Mouse (Mus musculus): ENCODE results near the gene Vps29. TPM values are rescaled to one million over a fixed set of nuclear protein-coding genes. Genes with fewer than 3 reads are reported as not detected.

The Vps29 gene
- polyA plus RNA-seq (2015; fragmentation: Nextera tagmentation; extraction: Ambion mirVana) = 289 and 291 TPM in 2 replicates

DNA sequence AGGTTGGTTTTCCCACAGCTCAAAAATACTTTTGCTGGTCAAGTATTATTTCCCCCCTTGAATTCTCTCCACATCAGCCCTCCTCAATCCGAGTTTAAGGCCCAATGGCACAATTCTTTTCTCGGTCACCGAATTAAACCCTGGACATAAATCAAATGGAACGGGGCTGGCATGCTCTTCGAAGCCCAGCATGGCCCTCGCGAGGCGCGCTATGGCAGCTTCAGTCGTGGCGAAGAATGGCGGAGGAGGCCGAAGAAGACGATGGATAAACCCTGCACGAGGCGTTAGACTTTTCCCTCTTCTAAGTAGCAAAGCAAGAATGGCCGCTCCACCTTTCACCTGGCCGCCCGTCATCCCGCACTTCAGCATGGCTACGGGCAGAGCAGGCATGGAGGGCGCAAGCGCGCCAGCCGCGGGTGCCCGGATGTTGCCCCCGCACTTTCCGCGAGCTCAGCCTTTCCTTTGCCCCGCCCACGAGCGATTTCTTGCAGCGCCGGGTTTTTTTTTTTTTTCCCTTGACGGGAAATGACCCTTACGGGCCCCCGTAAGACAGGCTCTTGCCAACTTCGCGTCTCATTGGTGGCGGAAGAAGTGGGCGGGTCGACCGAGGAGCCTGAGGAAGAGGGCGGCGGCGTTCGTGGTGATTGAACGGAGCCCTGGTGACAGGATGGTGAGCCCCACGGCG is at the start of gene Vps29, which contains the start of gene Rad9b:
Vps29 (plus strand) TSS at position 563 of the 685 bp plus-strand sequence.
Rad9b (minus strand) TSS at position 427 of the 685 bp plus-strand sequence.
- Histone ChIP-seq H3K4me1 (ENCODE audit: control insufficient read depth, insufficient read depth, low read length) (peaks cover 13% of the 10 kb centered on the region), H3K4me2 (ENCODE audit: low read depth, low read length) (peak within 1 kb of the TSS; percentile 76), H3K27me3 (replicated peaks; ENCODE audit: control insufficient read depth, insufficient read depth, low read length) (no peaks in the 10 kb centered on the region), H3K27ac (ENCODE audit: low read length) (peak within 1 kb of the TSS; percentile 78), H3K4me3 (ENCODE audit: low read length) (peak within 1 kb of the TSS; percentile 94), H3K36me3 (ENCODE audit: control insufficient read depth, insufficient read depth, low read length) (no peaks in the 10 kb centered on the region), H3K9ac (ENCODE audit: low read depth, low read length) (peak within 1 kb of the TSS; percentile 93), H3K9me3 (ENCODE audit: control insufficient read depth, low read length) (no peaks in the 10 kb centered on the region)
- peak; percentile 96 for ATAC-seq
- 1% methylated on average over 51 of the region's 51 CpGs for WGBS

DNA sequence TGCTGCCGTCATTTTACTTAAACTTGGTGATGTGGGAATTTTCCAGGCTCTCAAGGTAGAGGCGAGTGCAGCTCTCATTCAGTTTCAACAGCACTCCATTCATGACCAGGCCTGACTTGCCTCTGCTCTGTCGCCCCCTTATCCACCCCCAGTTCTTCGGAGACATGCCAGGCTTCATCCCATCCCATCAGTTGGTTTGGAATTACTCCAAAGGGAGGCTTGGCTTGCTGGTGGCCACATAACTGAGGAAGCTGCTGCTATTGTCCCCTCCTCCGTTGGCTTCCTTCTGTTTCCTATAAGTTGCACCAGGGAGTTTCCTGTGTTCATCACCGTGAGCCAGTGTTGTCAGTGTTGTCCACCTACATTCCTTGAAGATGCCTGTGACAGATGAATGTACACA is 49.6 kb upstream of the Vps29 start:
- Histone ChIP-seq H3K27me3 (replicated peaks; ENCODE audit: control insufficient read depth, insufficient read depth, low read length) (no peaks in the 10 kb centered on the region), H3K4me1 (ENCODE audit: control insufficient read depth, insufficient read depth, low read length) (peaks cover 27% of the 10 kb centered on the region), H3K9me3 (ENCODE audit: control insufficient read depth, low read length) (no peaks in the 10 kb centered on the region), H3K36me3 (ENCODE audit: control insufficient read depth, insufficient read depth, low read length) (no peaks in the 10 kb centered on the region), H3K4me2 (ENCODE audit: low read depth, low read length) (no peak overlapping the region), H3K4me3 (ENCODE audit: low read length) (no peak overlapping the region), H3K27ac (ENCODE audit: low read length) (0 out of 2 replicates have a peak overlapping the region, but pooled peaks have one; percentile 5), H3K9ac (ENCODE audit: low read depth, low read length) (no peak overlapping the region)
- 71% methylated on average over 6 of the region's 6 CpGs for WGBS
- ATAC-seq = no peak

DNA sequence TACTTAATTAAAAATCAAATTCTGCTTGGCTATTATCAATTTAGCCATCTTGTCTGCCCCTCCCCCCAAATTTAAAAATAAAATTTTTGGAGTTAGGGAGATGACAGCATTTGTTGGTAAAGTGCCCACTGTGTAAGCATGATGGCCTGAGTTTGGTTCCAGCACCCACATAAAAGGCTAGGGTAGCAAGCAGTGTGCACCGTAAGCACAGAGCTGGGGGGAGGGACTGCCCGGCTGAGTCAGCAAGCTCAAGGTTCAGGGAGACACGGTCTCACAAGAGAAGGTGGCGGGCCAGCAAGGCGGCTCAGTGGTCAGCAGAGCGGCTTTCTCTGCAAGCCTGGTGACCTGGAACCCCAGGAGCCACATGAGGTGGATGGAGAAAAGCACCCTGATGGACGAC is 48.7 kb upstream of the Vps29 start:
- no peak overlapping the region for H3K9ac ChIP-seq (ENCODE audit: low read depth, low read length)
- H3K27ac ChIP-seq (ENCODE audit: low read length) = no peak overlapping the region
- 90% methylated on average over 7 of the region's 7 CpGs for WGBS
- H3K4me2 ChIP-seq (ENCODE audit: low read depth, low read length) = no peak overlapping the region
- no peaks in the 10 kb centered on the region for H3K36me3 ChIP-seq (ENCODE audit: control insufficient read depth, insufficient read depth, low read length)
- no peaks in the 10 kb centered on the region for H3K9me3 ChIP-seq (ENCODE audit: control insufficient read depth, low read length)
- ATAC-seq = no peak
- no peaks in the 10 kb centered on the region for H3K27me3 ChIP-seq (replicated peaks; ENCODE audit: control insufficient read depth, insufficient read depth, low read length)
- H3K4me3 ChIP-seq (ENCODE audit: low read length) = no peak overlapping the region
- H3K4me1 ChIP-seq (ENCODE audit: control insufficient read depth, insufficient read depth, low read length) = peaks cover 27% of the 10 kb centered on the region

DNA sequence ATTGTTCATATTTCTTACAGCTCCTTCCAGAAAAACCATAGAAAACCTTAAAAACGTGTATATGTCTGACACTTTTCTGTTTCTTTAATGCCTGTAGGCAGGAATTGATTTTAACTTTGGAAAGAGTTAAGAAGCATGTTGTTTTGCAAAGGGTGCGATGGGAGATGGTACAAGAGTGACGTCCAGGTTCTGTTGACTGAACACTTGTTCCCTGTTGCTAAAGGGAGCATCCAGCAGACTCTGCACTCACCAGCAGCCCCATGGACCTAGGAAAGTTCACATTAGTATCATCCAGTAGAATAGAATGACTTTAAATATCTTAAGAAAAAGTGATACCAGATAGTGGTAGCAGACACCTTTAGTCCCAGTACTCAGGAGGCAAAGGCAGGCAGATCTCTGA is 47.6 kb upstream of the Vps29 start:
- 89% methylated on average over 3 of the region's 3 CpGs for WGBS
- Histone ChIP-seq H3K36me3 (ENCODE audit: control insufficient read depth, insufficient read depth, low read length) (no peaks in the 10 kb centered on the region), H3K27me3 (replicated peaks; ENCODE audit: control insufficient read depth, insufficient read depth, low read length) (no peaks in the 10 kb centered on the region), H3K9me3 (ENCODE audit: control insufficient read depth, low read length) (no peaks in the 10 kb centered on the region), H3K4me1 (ENCODE audit: control insufficient read depth, insufficient read depth, low read length) (peaks cover 27% of the 10 kb centered on the region), H3K4me3 (ENCODE audit: low read length) (no peak overlapping the region), H3K4me2 (ENCODE audit: low read depth, low read length) (no peak overlapping the region), H3K27ac (ENCODE audit: low read length) (no peak overlapping the region), H3K9ac (ENCODE audit: low read depth, low read length) (no peak overlapping the region)
- no peak for ATAC-seq

DNA sequence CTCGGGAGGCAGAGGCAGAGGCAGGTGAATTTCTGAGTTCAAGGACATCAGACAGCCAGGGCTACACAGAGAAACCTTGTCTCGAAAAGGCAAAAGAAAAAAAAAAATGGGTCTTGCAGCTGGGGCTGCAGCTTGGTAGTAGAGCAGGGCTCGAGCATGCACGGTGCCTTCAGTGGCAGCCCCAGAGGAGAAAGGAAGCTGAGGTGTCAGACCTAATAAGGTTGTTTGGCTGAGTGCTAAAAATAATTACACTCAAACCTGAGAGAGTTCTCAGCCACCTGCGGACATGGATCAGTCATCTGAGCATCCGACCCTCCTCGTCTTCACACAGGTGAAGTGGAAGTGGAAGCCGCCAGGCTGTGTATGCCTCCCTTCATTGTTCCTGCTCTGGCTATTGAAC is 43.5 kb upstream of the Vps29 start:
- WGBS = 80% methylated on average over 8 of the region's 8 CpGs

DNA sequence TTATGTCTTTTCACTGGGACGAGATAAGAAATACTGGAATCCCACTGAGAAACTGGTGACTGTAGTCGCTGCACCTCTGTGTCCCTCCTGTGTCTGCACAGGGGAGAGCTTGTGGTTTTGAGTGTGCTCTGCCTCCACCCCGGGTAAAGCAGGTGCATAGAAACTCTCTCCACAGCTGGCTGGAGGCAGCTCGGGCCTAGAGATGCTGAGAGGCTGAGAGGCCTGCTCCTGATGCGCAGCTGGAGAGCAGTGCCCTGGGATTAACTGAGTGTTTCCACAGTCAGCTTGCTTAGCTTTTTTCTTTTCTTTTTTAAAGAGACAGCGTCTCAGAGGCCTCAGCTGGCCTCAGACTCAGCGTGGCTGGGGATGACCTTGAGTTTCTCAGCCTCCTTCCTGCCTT is 42.5 kb upstream of the Vps29 start:
- no peak overlapping the region for H3K27ac ChIP-seq (ENCODE audit: low read length)
- 70% methylated on average over 7 of the region's 7 CpGs for WGBS
- no peaks in the 10 kb centered on the region for H3K27me3 ChIP-seq (replicated peaks; ENCODE audit: control insufficient read depth, insufficient read depth, low read length)
- H3K4me1 ChIP-seq (ENCODE audit: control insufficient read depth, insufficient read depth, low read length) = no peaks in the 10 kb centered on the region
- H3K9ac ChIP-seq (ENCODE audit: low read depth, low read length) = no peak overlapping the region
- ATAC-seq = no peak
- H3K4me2 ChIP-seq (ENCODE audit: low read depth, low read length) = no peak overlapping the region
- H3K36me3 ChIP-seq (ENCODE audit: control insufficient read depth, insufficient read depth, low read length) = no peaks in the 10 kb centered on the region; the same call in 1 of the 2 replicates
- no peak overlapping the region for H3K4me3 ChIP-seq (ENCODE audit: low read length)
- H3K9me3 ChIP-seq (ENCODE audit: control insufficient read depth, low read length) = no peaks in the 10 kb centered on the region

More for the DNA sequence above, 43.5 kb upstream of the Vps29 start:
- Histone ChIP-seq H3K4me3 (ENCODE audit: low read length) (no peak overlapping the region), H3K27ac (ENCODE audit: low read length) (no peak overlapping the region), H3K4me2 (ENCODE audit: low read depth, low read length) (no peak overlapping the region), H3K36me3 (ENCODE audit: control insufficient read depth, insufficient read depth, low read length) (no peaks in the 10 kb centered on the region; the same call in 1 of the 2 replicates), H3K9me3 (ENCODE audit: control insufficient read depth, low read length) (no peaks in the 10 kb centered on the region), H3K9ac (ENCODE audit: low read depth, low read length) (no peak overlapping the region), H3K27me3 (replicated peaks; ENCODE audit: control insufficient read depth, insufficient read depth, low read length) (no peaks in the 10 kb centered on the region), H3K4me1 (ENCODE audit: control insufficient read depth, insufficient read depth, low read length) (no peaks in the 10 kb centered on the region)
- ATAC-seq = no peak

DNA sequence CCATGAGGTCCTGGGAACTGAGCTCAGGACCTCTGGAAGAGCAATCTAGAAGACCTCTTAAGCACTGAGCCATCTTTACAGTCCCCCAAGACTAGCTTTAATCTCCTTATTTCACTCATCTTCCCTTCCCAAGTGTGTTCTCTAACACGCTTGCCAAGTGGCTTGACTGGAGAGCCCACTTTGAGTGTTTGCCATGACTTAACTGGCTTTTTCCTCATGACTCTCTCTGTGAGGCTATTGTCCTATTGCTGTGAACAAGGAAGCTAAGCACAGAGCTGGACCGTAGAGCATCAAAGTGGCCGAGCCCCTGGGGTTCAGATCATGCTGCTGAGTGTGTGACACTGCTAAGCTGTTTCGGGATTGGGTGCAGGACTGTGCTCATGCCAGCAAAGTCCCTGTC is 41.8 kb upstream of the Vps29 start:
- Histone ChIP-seq H3K27ac (ENCODE audit: low read length) (no peak overlapping the region), H3K4me1 (ENCODE audit: control insufficient read depth, insufficient read depth, low read length) (no peaks in the 10 kb centered on the region), H3K9ac (ENCODE audit: low read depth, low read length) (no peak overlapping the region), H3K36me3 (ENCODE audit: control insufficient read depth, insufficient read depth, low read length) (no peaks in the 10 kb centered on the region; the same call in 1 of the 2 replicates), H3K4me3 (ENCODE audit: low read length) (no peak overlapping the region), H3K4me2 (ENCODE audit: low read depth, low read length) (no peak overlapping the region), H3K9me3 (ENCODE audit: control insufficient read depth, low read length) (no peaks in the 10 kb centered on the region), H3K27me3 (replicated peaks; ENCODE audit: control insufficient read depth, insufficient read depth, low read length) (no peaks in the 10 kb centered on the region)
- no peak for ATAC-seq
- whole genome bisulfite sequencing = 94% methylated on average over 4 of the region's 4 CpGs

DNA sequence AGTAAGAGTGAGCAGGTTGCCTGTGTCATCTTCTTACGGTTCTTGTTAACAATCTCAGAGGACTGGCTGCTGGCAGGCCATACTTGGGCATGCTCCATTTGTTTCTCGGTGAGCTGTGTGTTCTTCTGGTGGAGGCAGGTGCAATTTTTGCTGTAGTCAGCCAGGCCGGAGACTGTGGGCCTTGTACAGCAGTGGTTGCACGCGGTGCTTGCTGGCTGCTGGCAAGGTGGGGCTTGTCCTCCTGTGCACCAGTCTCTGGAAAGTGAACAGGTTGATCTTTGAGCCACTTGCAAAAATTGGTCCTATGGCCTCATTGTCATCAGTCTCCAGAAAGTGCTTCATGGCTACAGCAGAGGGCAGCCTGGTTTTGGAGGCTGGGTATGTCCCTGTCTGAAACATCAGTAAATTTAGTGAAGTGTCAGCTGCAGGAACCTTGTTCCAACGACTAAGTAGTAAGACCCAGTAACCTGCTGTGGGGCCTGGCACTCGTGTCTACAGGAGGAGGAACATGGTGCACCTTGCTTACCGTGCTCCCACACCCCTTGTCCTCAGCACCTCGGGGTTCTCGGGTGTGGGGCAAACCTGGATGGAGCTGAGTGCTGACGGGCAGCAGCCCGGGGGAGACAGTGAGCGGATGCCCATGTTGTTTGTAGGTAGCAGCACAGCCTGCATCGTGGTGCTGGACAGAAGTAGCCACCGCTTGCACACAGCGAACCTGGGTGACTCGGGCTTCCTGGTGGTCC is 41.1 kb upstream of the Vps29 start:
- no peaks in the 10 kb centered on the region for H3K9me3 ChIP-seq (ENCODE audit: control insufficient read depth, low read length)

DNA sequence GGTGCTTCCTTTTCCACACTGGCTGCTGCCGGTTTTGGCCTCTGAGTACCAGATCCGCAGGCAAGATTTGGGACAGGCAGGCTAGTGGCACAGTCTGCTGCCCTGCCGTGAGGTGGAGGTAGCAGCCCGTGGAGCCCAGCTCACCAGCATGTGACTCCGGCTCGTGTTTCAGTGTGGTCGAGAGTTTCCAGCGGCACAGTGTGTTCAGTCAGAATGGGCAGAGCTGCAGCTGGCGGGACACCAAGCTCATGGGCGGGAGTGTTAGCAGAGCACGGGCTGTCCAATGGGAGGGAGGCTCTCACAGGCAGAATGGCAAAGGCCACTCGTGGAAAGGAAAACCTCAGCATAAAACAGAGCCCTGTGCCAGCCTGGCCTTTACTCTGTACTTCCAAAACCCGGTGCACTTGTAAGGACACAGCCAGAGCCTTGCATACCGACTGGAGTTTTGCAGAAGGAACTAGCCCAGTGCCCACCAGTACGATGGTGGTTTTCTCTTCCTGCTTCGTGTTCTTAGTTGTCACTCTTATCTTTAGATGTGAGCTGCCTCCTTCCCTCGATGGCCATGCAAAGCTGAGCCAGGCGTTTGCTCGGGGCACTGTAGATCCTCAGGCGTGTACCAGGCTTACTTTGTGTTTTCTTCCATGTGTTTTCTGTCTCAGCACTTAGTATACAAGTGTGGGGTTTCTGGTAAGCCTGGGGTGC is 39.1 kb upstream of the Vps29 start:
- Histone ChIP-seq H3K4me1 (ENCODE audit: control insufficient read depth, insufficient read depth, low read length) (no peaks in the 10 kb centered on the region), H3K4me2 (ENCODE audit: low read depth, low read length) (no peak overlapping the region), H3K36me3 (ENCODE audit: control insufficient read depth, insufficient read depth, low read length) (no peaks in the 10 kb centered on the region; the same call in 1 of the 2 replicates), H3K9ac (ENCODE audit: low read depth, low read length) (0 out of 2 replicates have a peak overlapping the region, but pooled peaks have one; percentile 2), H3K27me3 (replicated peaks; ENCODE audit: control insufficient read depth, insufficient read depth, low read length) (no peaks in the 10 kb centered on the region), H3K27ac (ENCODE audit: low read length) (no peak overlapping the region), H3K4me3 (ENCODE audit: low read length) (no peak overlapping the region), H3K9me3 (ENCODE audit: control insufficient read depth, low read length) (no peaks in the 10 kb centered on the region)
- 67% methylated on average over 20 of the region's 20 CpGs for WGBS
- peak; percentile 62; the same call in 1 of the 2 replicates for ATAC-seq

More for the DNA sequence above, 41.1 kb upstream of the Vps29 start:
- H3K36me3 ChIP-seq (ENCODE audit: control insufficient read depth, insufficient read depth, low read length) = no peaks in the 10 kb centered on the region; the same call in 1 of the 2 replicates
- H3K4me1 ChIP-seq (ENCODE audit: control insufficient read depth, insufficient read depth, low read length) = no peaks in the 10 kb centered on the region
- H3K27ac ChIP-seq (ENCODE audit: low read length) = no peak overlapping the region
- H3K4me3 ChIP-seq (ENCODE audit: low read length) = no peak overlapping the region
- no peaks in the 10 kb centered on the region for H3K27me3 ChIP-seq (replicated peaks; ENCODE audit: control insufficient read depth, insufficient read depth, low read length)
- no peak overlapping the region for H3K4me2 ChIP-seq (ENCODE audit: low read depth, low read length)
- no peak overlapping the region for H3K9ac ChIP-seq (ENCODE audit: low read depth, low read length)
- WGBS = 87% methylated on average over 17 of the region's 17 CpGs
- no peak for ATAC-seq
